Mouse (Mus musculus) CH12.LX (cell line): Measurements from ENCODE around the gene Ssh2. TPM values are rescaled to one million over a fixed set of nuclear protein-coding genes. Genes with fewer than 3 reads are reported as not detected.

Experiments used
- DNase-seq: peaks from one replicate; pipeline ENCODE4 v3.0.0-alpha.2; 2013; ENCODE audit errors: extremely low read depth
- H3K27ac ChIP-seq: 2 replicates; pipeline ENCODE4 v1.5.1; 2012; ENCODE audit warnings: low read depth, mild to moderate bottlenecking, control low read depth, moderate library complexity; ENCODE audit not compliant: insufficient read depth
- H3K27me3 ChIP-seq: replicated peaks from 2 replicates; pipeline ENCODE3; 2012; ENCODE audit warnings: inconsistent platforms
- H3K36me3 ChIP-seq, 2 experiments: replicated peaks in 1 of 2; 2 replicates each; pipeline versions ENCODE3 to v1.6.1; 2012; ENCODE audit warnings: inconsistent platforms in 1 of 2, low read length in 1 of 2, mild to moderate bottlenecking in 1 of 2, mixed read lengths in 1 of 2, moderate library complexity in 1 of 2; ENCODE audit not compliant: control insufficient read depth in 1 of 2, insufficient read depth in 1 of 2
- H3K4me1 ChIP-seq, 2 experiments: 2 replicates each; pipeline ENCODE4 v1.6.1; 2012; ENCODE audit warnings: inconsistent platforms in 1 of 2, moderate library complexity in 1 of 2; ENCODE audit not compliant: insufficient read depth in 2 of 2, control insufficient read depth in 1 of 2
- H3K4me2 ChIP-seq: 2 replicates; pipeline ENCODE4 v1.6.1; 2012; ENCODE audit warnings: low read depth, mild to moderate bottlenecking, control low read depth; ENCODE audit not compliant: poor library complexity, insufficient read depth, severe bottlenecking
- H3K4me3 ChIP-seq, 3 experiments: fragments of 150-350 bp in 1 of 3; sonication (generic) in 1 of 3; replicated peaks in 1 of 3; 2 replicates each; pipeline versions ENCODE3 to v1.5.1; 2011 to 2012; ENCODE audit warnings: low read depth in 2 of 3, low read length in 2 of 3, mild to moderate bottlenecking in 2 of 3, moderate library complexity in 2 of 3, control low read depth in 1 of 3, improper control_type of control experiment in 1 of 3, inconsistent platforms in 1 of 3, mixed read lengths in 1 of 3; ENCODE audit not compliant: poor library complexity in 1 of 3
- H3K79me2 ChIP-seq: replicated peaks from 2 replicates; pipeline ENCODE4 v1.6.1; 2012; ENCODE audit warnings: mild to moderate bottlenecking, moderate library complexity; ENCODE audit not compliant: control insufficient read depth, poor library complexity, insufficient read depth, severe bottlenecking; ENCODE audit errors: extremely low read depth
- H3K9ac ChIP-seq: 2 replicates; pipeline ENCODE4 v1.6.1; 2012; ENCODE audit warnings: low read depth, mild to moderate bottlenecking, control low read depth, moderate library complexity; ENCODE audit not compliant: insufficient read depth
- H3K9me3 ChIP-seq: replicated peaks from 2 replicates; pipeline ENCODE3; 2012; ENCODE audit warnings: low read length, inconsistent platforms, mixed read lengths
- BHLHE40 ChIP-seq: IDR thresholded peaks from 2 replicates; pipeline ENCODE4 v1.6.1; 2011; ENCODE audit warnings: mild to moderate bottlenecking, low read depth, low read length, improper control_type of control experiment
- CHD1 ChIP-seq: IDR thresholded peaks from 2 replicates; pipeline ENCODE4 v1.6.1; 2012; ENCODE audit warnings: low read depth, low read length, improper control_type of control experiment, inconsistent platforms
- CHD2 ChIP-seq: IDR thresholded peaks from 2 replicates; pipeline ENCODE4 v1.6.1; 2011; ENCODE audit warnings: low read length, improper control_type of control experiment
- E2F4 ChIP-seq: IDR thresholded peaks from 2 replicates; pipeline ENCODE4 v1.6.1; 2011; ENCODE audit warnings: low read depth, low read length, improper control_type of control experiment; ENCODE audit not compliant: insufficient replicate concordance
- EP300 ChIP-seq: IDR thresholded peaks from 2 replicates; pipeline ENCODE4 v1.6.1; 2011; ENCODE audit warnings: low read length, improper control_type of control experiment
- ETS1 ChIP-seq: conservative IDR thresholded peaks from 2 replicates; pipeline ENCODE4 v1.6.1; 2012; ENCODE audit warnings: low read depth, mild to moderate bottlenecking, inconsistent platforms, low read length, improper control_type of control experiment, moderate library complexity
- GABPA ChIP-seq: IDR thresholded peaks from 2 replicates; pipeline ENCODE4 v1.6.1; 2012; ENCODE audit warnings: low read depth, low read length, improper control_type of control experiment, inconsistent platforms; ENCODE audit not compliant: insufficient replicate concordance
- HCFC1 ChIP-seq: IDR thresholded peaks from 2 replicates; pipeline ENCODE4 v1.6.1; 2012; ENCODE audit warnings: low read depth, mild to moderate bottlenecking, inconsistent platforms, low read length, improper control_type of control experiment
- MAFK ChIP-seq: IDR thresholded peaks from 2 replicates; pipeline ENCODE4 v1.6.1; 2011; ENCODE audit warnings: low read length, improper control_type of control experiment; ENCODE audit not compliant: insufficient replicate concordance
- MAX ChIP-seq: IDR thresholded peaks from 2 replicates; pipeline ENCODE4 v1.6.1; 2011; ENCODE audit warnings: low read length, improper control_type of control experiment
- MAZ ChIP-seq: IDR thresholded peaks from 2 replicates; pipeline ENCODE4 v1.6.1; 2012; ENCODE audit warnings: low read depth, mild to moderate bottlenecking, inconsistent platforms, low read length, improper control_type of control experiment, moderate library complexity
- MEF2A ChIP-seq: IDR thresholded peaks from 2 replicates; pipeline ENCODE4 v1.6.1; 2014; ENCODE audit warnings: low read depth, mild to moderate bottlenecking, inconsistent platforms, low read length, improper control_type of control experiment, borderline replicate concordance
- MYC ChIP-seq: IDR thresholded peaks from 2 replicates; pipeline ENCODE4 v1.6.1; 2011; ENCODE audit warnings: low read depth, mild to moderate bottlenecking, improper control_type of control experiment, low read length
- NELFE ChIP-seq: IDR thresholded peaks from 2 replicates; pipeline ENCODE4 v1.6.1; 2011; ENCODE audit warnings: low read depth, low read length, improper control_type of control experiment
- PAX5 ChIP-seq: IDR thresholded peaks from 2 replicates; pipeline ENCODE4 v1.6.1; 2012; ENCODE audit warnings: low read length, inconsistent platforms, mixed read lengths
- POLR2A ChIP-seq: IDR thresholded peaks from 2 replicates; pipeline ENCODE4 v1.6.1; 2011; ENCODE audit warnings: low read depth, mild to moderate bottlenecking, improper control_type of control experiment, low read length
- RCOR1 ChIP-seq: conservative IDR thresholded peaks from 2 replicates; pipeline ENCODE4 v1.6.1; 2012; ENCODE audit warnings: low read depth, mild to moderate bottlenecking, inconsistent platforms, low read length, improper control_type of control experiment
- SIN3A ChIP-seq: IDR thresholded peaks from 2 replicates; pipeline ENCODE4 v1.6.1; 2012; ENCODE audit warnings: low read length, improper control_type of control experiment, inconsistent platforms
- SMC3 ChIP-seq: IDR thresholded peaks from 2 replicates; pipeline ENCODE4 v1.6.1; 2011; ENCODE audit warnings: low read depth, low read length, improper control_type of control experiment
- TCF12 ChIP-seq: IDR thresholded peaks from 2 replicates; pipeline ENCODE4 v1.6.1; 2014; ENCODE audit warnings: low read depth, mild to moderate bottlenecking, inconsistent platforms, low read length, improper control_type of control experiment
- UBTF ChIP-seq: IDR thresholded peaks from 2 replicates; pipeline ENCODE4 v1.6.1; 2012; ENCODE audit warnings: low read depth, mild to moderate bottlenecking, inconsistent platforms, low read length, improper control_type of control experiment, moderate library complexity
- USF2 ChIP-seq: conservative IDR thresholded peaks from 2 replicates; pipeline ENCODE4 v1.6.1; 2011; ENCODE audit warnings: low read depth, low read length, improper control_type of control experiment
- ZC3H11A ChIP-seq: IDR thresholded peaks from 2 replicates; pipeline ENCODE4 v1.6.1; 2012; ENCODE audit warnings: low read depth, mild to moderate bottlenecking, inconsistent platforms, low read length, improper control_type of control experiment
- ZMIZ1 ChIP-seq: IDR thresholded peaks from 2 replicates; pipeline ENCODE4 v1.6.1; 2012; ENCODE audit warnings: low read depth, mild to moderate bottlenecking, inconsistent platforms, low read length, improper control_type of control experiment
- ZNF384 ChIP-seq: IDR thresholded peaks from 2 replicates; pipeline ENCODE4 v1.6.1; 2012; ENCODE audit warnings: low read depth, low read length, improper control_type of control experiment, inconsistent platforms
- dilution Hi-C: fragments of 300-500 bp; cut with MboI; formaldehyde crosslinking; loops from 2 replicates; pipeline ENCODE4 v1.14.3; 2020; ENCODE audit warnings: low sequenced_read_pairs; ENCODE audit not compliant: extremely low pct_unique_long_range_greater_than_20kb, extremely low pct_ligation_motif_present
- in situ Hi-C: fragments of 300-500 bp; cut with MboI; formaldehyde crosslinking; loops from 3 replicates; pipeline ENCODE4 v1.14.3; 2019; ENCODE audit warnings: low sequenced_read_pairs, low pct_ligation_motif_present, low pct_unique_long_range_greater_than_20kb, mixed read lengths
- polyA plus RNA-seq: library from polyadenylated mRNA; unstranded; fragments of >175 nt; gene quantifications from 2 replicates; pipeline ENCODE4 v1.2.1, GENCODE M21; 2012; ENCODE audit warnings: low read depth; ENCODE audit not compliant: insufficient read length
- total RNA-seq, 2 experiments: library from RNA; depleted of rRNA; stranded (reverse); fragments of 300-350 nt in 1 of 2; fragments of >200 nt in 1 of 2; gene quantifications; 2 replicates each; pipeline ENCODE4 v1.2.3; 2012 to 2014

Gene Ssh2
- total and polyA plus RNA-seq, 3 experiments, result 5.9 to 14.6 (median 6.3) TPM

GRCm38 (mm10) chr11:77494782-77495181 is 278.7 kb downstream of the Ssh2 start:
- dilution Hi-C loops (no loop called here), in situ Hi-C loops (loop anchor here (5.0 kb wide), 1 partner anchor 128 kb away; no protein-coding TSS in a partner anchor)
- H3K4me3 ChIP-seq, result peak overlapping the region; percentile 83 to 99 (median 84)
- H3K4me1 ChIP-seq, result peaks cover 19 to 66% of the 10 kb centered on the region in 2 experiments
- no peak for DNase-seq
- peaks cover 12% of the 10 kb centered on the region for H3K27me3 ChIP-seq
- H3K4me2 ChIP-seq, result peak overlapping the region; percentile 86
- H3K9ac ChIP-seq, result peak overlapping the region; percentile 95; the same call in 1 of the 2 replicates
- no peak for TF ChIP-seq ETS1
- no peak for TF ChIP-seq RCOR1
- no peak for TF ChIP-seq MEF2A
- no peak for TF ChIP-seq MYC
- no peak for TF ChIP-seq HCFC1
- TF ChIP-seq MAFK, result no peak
- TF ChIP-seq TCF12, result no peak
- peaks cover 7 to 37% of the 10 kb centered on the region in 2 experiments for H3K36me3 ChIP-seq
- peaks cover 34% of the 10 kb centered on the region for H3K79me2 ChIP-seq
- no peak overlapping the region for H3K27ac ChIP-seq
- H3K9me3 ChIP-seq, result no peaks in the 10 kb centered on the region

GRCm38 (mm10) chr11:77495507-77495906 is 279.4 kb downstream of the Ssh2 start:
- dilution Hi-C loops, result no loop called here
- no peak overlapping the region for H3K9ac ChIP-seq
- H3K4me2 ChIP-seq, result no peak overlapping the region

More at GRCm38 (mm10) chr11:77495507-77495906, 279.4 kb downstream of the Ssh2 start:
- Histone ChIP-seq H3K4me3 (no peak overlapping the region), H3K9me3 (no peaks in the 10 kb centered on the region), H3K27me3 (peaks cover 5% of the 10 kb centered on the region), H3K4me1 (peaks cover 19 to 62% of the 10 kb centered on the region in 2 experiments), H3K79me2 (peaks cover 34% of the 10 kb centered on the region), H3K36me3 (peaks cover 14 to 44% of the 10 kb centered on the region in 2 experiments), H3K27ac (no peak overlapping the region)
- no peak for DNase-seq
- TF ChIP-seq BHLHE40 (no peak), ZMIZ1 (no peak), E2F4 (no peak), SMC3 (no peak), SIN3A (no peak), CHD2 (no peak), USF2 (no peak), UBTF (no peak), MAX (no peak), NELFE (no peak), PAX5 (no peak), ETS1 (no peak), MYC (no peak), MAZ (no peak), GABPA (no peak), CHD1 (no peak), ZC3H11A (no peak), ZNF384 (no peak), POLR2A (no peak), EP300 (no peak)
- in situ Hi-C loops, result loop anchor here (5.0 kb wide), 1 partner anchor 127 kb away; no protein-coding TSS in a partner anchor
